Mouse (Mus musculus): Measurements from ENCODE around the gene Kif3a. TPM values are rescaled to one million over a fixed set of nuclear protein-coding genes. Genes with fewer than 3 reads are reported as not detected.

Gene Kif3a
- total RNA-seq (2021), result 1 to 10 TPM; 4.6 to 6.3 TPM
- long read RNA-seq, experiment 1, partial matches to known transcripts, result 2 of 7 reads
- long read RNA-seq, experiment 1, other reads (novel, unspliced or antisense), result 3 of 7 reads
- long read RNA-seq, experiment 2, partial matches to known transcripts, result 0 of 6 reads
- long read RNA-seq, experiment 2, other reads (novel, unspliced or antisense), result 4 of 6 reads

GRCm38 (mm10) chr11:53567224-53568014 is at the start of gene Kif3a:
Kif3a (plus strand) TSS chr11:53567379.
- DNase-seq, result peak; percentile 96
- Histone ChIP-seq H3K27ac (peak within 1 kb of the TSS; percentile 75), H3K4me3 (peak within 1 kb of the TSS; percentile 95)
- no peak for TF ChIP-seq CTCF (IDR thresholded peaks at IDR 0.05)
- intact Hi-C loops (cut with DNase I), result loop anchor here (2.0 kb wide), 1 partner anchor 97 kb away; the partner anchor contains the start of gene Gm9837

- Histone ChIP-seq H3K27ac (peak overlapping the region; percentile 90), H3K4me3 (peak overlapping the region; percentile 80)
- no peak for DNase-seq
- TF ChIP-seq CTCF (IDR thresholded peaks at IDR 0.05), result no peak
- intact Hi-C loops (cut with DNase I), result no loop called here
These were observed 48.4 kb upstream of the Kif3a start for GRCm38 (mm10) chr11:53518759-53519158.

- Histone ChIP-seq H3K27ac (peak within 1 kb of the TSS; percentile 90), H3K4me3 (peak within 1 kb of the TSS; percentile 80)
- intact Hi-C loops (cut with DNase I), result loop anchor here (5.0 kb wide), 1 partner anchor 52 kb away; no protein-coding TSS in a partner anchor
- TF ChIP-seq CTCF (IDR thresholded peaks at IDR 0.05), result no peak
- DNase-seq, result peak; percentile 83
These were observed 47.7 kb upstream of the Kif3a start, which contains the start of gene Sept8 for GRCm38 (mm10) chr11:53519207-53520121. Sept8 (plus strand) TSS chr11:53519257.

DNA sequence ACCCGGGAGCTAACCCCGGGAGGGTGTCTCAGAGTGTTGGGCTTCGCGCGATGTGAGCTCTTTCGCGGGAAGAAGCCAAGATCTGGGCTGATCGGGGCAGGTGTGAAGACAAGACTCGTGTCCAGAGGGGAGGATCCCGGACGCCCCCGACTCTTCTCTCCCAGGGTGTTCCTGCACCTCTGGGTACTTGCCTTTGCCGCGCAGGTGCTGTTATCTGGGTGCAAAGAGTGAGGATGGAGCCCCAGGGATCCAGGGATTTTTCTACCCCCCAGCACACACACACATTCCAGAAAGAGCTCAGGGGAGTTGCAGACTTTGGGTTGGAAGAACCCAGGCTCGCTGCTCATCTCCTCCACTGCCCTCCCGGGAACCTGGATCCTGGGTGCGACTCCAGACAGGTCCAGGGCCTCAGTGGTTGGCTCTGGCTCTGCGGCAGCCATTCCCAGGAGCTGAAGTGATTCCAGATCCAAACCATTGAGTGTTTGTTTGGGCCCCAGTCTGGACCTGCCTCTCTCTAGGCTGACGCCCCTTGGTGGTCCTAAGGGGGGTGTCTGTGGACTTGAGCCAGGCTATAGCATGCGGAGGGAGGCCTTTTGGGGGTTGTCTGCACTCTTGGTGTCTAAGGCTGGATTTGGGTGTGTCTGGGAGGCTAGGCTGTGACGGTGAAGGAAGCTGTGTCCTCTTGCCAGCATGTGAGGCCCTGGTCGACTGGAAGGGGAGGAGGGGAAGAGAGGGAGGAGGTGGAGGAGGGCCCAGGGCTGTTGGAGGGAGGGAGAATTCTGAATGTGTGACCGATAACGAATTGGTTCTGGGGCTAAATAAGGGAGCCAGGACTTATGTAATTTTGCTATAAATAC is 46.8 kb upstream of the Kif3a start:
- peak; percentile 75 for DNase-seq
- TF ChIP-seq CTCF (IDR thresholded peaks at IDR 0.05), result no peak
- H3K27ac ChIP-seq, result peak overlapping the region; percentile 90
- intact Hi-C loops (cut with DNase I), result loop anchor here (5.0 kb wide), 1 partner anchor 53 kb away; no protein-coding TSS in a partner anchor
- peak overlapping the region; percentile 80 for H3K4me3 ChIP-seq

DNA sequence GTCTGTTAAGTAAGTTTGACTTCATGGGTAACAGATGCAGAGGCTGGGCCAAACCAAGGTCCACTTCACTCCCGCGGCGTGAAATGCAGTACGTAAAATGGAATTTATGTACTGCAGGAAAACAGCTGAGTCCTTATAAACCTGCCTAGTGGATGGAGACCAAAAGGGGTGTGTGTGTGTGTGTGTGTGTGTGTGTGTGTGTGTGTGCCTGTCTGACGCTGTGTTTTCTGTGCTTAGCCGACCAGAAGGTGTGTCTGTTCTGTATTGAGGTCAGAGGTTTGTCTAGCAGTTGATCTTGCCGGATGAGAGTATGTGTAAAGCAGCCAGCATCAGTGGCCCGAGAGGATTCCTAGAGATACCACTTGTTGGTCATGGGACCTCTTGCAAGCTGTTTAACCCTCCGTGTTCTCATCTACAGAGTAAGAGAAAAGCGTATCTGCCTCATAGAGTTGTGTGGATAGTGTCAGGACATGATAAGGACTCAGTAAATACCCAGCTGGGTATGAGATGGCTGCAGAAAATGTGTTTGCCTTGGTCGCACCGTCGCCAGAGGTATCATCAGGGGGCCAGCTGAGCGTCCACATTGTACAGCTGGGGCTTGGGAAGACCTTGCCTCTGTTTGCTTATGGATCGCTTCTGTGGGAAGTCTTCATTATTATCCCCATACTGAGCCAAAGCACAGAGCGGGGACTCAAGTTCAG is 45.9 kb upstream of the Kif3a start:
- H3K4me3 ChIP-seq, result peak overlapping the region; percentile 80
- peak overlapping the region; percentile 90 for H3K27ac ChIP-seq
- intact Hi-C loops (cut with DNase I), result loop anchor here (5.0 kb wide), 1 partner anchor 54 kb away; no protein-coding TSS in a partner anchor
- DNase-seq, result no peak
- TF ChIP-seq CTCF (IDR thresholded peaks at IDR 0.05), result no peak

- H3K27ac ChIP-seq, result peak overlapping the region; percentile 90
- intact Hi-C loops (cut with DNase I), result loop anchor here (5.0 kb wide), 1 partner anchor 54 kb away; no protein-coding TSS in a partner anchor
- DNase-seq, result peak; percentile 71
- peak overlapping the region; percentile 80 for H3K4me3 ChIP-seq
- TF ChIP-seq CTCF (IDR thresholded peaks at IDR 0.05), result no peak
These were observed 45.4 kb upstream of the Kif3a start for GRCm38 (mm10) chr11:53521821-53522131.

- TF ChIP-seq CTCF (IDR thresholded peaks at IDR 0.05), result no peak
- no peak overlapping the region; the same call in 1 of the 2 replicates for H3K4me3 ChIP-seq
- intact Hi-C loops (cut with DNase I), result loop anchor here (5.0 kb wide), 1 partner anchor 55 kb away; no protein-coding TSS in a partner anchor
- no peak for DNase-seq
- peak overlapping the region; percentile 90 for H3K27ac ChIP-seq
These were observed 44.8 kb upstream of the Kif3a start for GRCm38 (mm10) chr11:53522362-53522761.

DNA sequence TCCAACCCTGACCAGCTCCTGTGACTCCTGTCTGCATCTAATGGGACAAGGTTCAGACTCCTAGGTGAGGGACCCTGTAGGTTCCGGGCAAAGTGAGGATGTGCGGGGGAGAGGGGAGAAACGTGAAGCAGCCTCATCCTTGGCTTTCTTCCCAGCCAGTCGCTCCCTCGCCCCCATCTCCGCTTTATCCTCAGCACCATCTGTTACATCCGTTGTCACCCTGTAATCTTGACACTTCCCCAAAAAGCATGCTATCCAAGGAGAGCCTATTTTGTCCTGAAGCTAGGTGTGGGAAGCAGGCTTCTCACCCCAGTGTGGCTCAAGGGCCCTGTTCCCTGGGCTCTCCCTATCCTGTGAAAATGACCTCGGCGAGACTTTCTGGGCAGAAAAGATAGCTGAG is 44.2 kb upstream of the Kif3a start:
- intact Hi-C loops (cut with DNase I), result loop anchor here (5.0 kb wide), 1 partner anchor 56 kb away; no protein-coding TSS in a partner anchor
- H3K4me3 ChIP-seq, result 0 out of 2 replicates have a peak overlapping the region, but pooled peaks have one; percentile 33
- H3K27ac ChIP-seq, result peak overlapping the region; percentile 90
- DNase-seq, result peak; percentile 40
- TF ChIP-seq CTCF (IDR thresholded peaks at IDR 0.05), result no peak

- Histone ChIP-seq H3K27ac (peak overlapping the region; percentile 90), H3K4me3 (0 out of 2 replicates have a peak overlapping the region, but pooled peaks have one; percentile 33)
- DNase-seq, result no peak
- intact Hi-C loops (cut with DNase I), result loop anchor here (5.0 kb wide), 1 partner anchor 56 kb away; no protein-coding TSS in a partner anchor
- TF ChIP-seq CTCF (IDR thresholded peaks at IDR 0.05), result no peak
These were observed 43.4 kb upstream of the Kif3a start for GRCm38 (mm10) chr11:53523545-53524405.

GRCm38 (mm10) chr11:53524905-53525304 is 42.3 kb upstream of the Kif3a start:
- intact Hi-C loops (cut with DNase I), result loop anchor here (5.0 kb wide), 1 partner anchor 58 kb away; no protein-coding TSS in a partner anchor
- DNase-seq, result no peak
- H3K27ac ChIP-seq, result peak overlapping the region; percentile 90

More at GRCm38 (mm10) chr11:53524905-53525304, 42.3 kb upstream of the Kif3a start:
- peak; percentile 50 for TF ChIP-seq CTCF (IDR thresholded peaks at IDR 0.05)
- H3K4me3 ChIP-seq, result no peak overlapping the region

Measured in gastrocnemius, adult 2 months (tissue).